Mouse (Mus musculus) T-helper 2 cell (primary cell): ENCODE data around the gene Stk32c.

ENCODE experiments used
- in situ Hi-C: fragments of 300-600 bp; cut with MboI, MseI; formaldehyde crosslinking; loops from one replicate; pipeline ENCODE4 v1.15.1; 2025; ENCODE audit warnings: high pct_unique_total_duplicates

Gene Stk32c

DNA sequence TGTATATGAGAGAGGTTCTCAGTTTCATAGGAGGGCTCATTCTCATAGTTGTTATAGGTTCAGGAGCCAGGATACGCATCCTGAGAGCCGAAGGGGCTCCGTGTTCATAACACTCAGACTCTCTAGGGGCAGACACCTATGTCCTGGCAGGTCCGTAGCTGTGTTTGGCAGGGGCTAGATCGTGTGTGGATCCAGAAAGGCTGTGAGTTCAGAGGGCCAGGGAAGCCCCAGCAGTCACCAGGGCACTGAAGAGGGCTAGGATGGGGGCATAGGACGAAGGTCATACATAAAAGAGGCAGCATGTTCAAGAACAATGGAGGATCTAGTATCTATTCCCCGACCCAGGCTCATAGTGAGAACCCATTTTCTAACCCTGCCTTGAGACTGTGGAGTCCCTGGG lies 117.8 kb downstream of the Stk32c start:
- in situ Hi-C loops: no loop called here

DNA sequence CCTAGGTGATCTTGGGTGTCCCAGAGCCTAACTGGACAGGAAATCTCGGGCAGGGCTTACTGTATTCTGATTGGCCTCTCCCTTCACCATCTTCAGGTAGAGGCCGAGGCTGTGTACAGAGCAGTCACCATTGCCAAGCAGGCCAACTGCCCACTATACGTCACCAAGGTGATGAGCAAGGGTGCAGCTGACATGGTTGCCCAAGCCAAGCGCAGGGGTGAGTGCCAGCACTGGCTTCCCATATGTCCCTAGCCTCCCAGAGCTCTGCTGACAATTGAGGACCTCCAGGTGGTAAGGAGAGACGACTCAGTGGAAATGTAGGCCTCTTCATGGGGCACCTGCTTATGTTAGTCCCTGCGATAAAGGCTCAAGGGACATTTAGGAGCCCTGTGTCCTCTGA lies 118.3 kb downstream of the Stk32c start:
- in situ Hi-C loops: no loop called here

DNA sequence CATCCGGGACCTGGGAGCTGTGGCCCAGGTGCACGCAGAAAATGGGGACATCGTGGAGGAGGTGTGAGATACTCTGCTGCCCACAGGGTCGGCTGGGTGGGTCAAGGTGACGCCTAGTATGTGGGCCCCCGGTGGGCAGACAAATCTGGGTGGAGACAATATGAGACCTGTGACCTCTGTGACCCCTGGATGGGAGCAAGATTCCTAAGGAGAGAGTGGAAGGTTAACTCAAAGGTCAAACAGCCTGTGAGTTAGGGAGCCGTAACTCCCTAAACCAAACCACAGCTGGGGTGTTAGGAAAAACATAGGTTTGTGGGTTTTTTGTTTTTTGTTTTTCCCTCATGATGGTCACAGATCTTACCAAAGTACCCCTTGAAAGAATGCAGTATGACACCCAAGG lies 119.3 kb downstream of the Stk32c start:
- in situ Hi-C loops: no loop called here

DNA sequence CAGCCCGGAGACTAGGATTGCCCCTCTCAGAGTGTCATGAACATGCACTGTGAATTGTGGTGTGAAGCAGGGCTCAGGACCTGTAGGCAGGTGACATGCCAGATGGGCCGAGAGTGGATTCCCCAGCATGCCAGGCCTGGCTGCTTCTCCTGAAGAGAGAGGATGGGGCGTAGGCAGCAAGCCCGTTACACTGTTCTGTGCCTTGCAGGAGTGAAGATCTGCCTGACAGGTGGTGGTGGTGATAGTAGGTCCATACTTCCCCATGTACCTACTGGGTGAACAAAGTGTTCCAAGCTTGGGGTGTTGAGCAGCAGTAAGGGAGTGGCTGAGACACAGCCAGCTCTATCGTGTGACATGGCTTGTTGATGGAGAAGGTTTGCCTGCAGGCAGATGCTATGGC lies 120.0 kb downstream of the Stk32c start:
- in situ Hi-C loops: no loop called here

DNA sequence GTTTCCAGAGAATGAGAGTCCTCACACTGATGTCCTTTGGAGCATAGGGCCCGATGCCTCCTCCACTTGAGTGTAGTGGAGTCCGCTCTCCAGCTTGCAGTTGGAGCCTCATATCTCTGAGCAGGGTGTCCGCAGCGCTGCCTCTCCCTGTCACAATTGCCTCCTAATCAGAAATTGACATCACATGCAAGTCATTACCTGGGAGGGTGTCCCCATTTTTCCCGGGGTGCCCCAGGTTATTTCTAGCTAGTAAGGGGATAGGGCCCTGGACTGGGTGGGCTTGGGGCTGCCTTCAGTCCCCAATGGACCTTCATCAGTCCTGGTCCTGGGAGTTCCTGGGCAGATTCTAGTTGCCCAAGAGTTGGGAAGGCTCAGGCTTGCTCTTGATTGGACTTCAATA lies 120.4 kb downstream of the Stk32c start:
- in situ Hi-C loops: no loop called here

DNA sequence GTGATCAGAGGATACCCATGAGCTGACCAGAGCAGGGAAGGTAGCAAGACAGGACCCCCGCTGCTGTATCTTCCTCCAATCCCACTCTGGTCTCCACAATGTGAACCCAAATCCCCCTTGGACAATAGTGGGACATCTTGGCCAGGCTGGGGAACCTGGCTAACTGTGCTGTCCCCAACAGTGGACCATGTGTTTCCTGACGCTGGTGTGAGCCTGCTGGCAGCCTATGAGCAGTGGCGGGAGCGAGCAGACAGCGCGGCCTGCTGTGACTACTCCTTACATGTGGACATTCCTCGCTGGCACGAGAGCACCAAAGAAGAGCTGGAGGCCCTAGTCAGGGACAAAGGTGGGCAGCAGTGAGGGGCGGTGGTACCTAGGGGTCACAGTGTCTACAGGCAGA lies 121.4 kb downstream of the Stk32c start:
- in situ Hi-C loops: no loop called here

DNA sequence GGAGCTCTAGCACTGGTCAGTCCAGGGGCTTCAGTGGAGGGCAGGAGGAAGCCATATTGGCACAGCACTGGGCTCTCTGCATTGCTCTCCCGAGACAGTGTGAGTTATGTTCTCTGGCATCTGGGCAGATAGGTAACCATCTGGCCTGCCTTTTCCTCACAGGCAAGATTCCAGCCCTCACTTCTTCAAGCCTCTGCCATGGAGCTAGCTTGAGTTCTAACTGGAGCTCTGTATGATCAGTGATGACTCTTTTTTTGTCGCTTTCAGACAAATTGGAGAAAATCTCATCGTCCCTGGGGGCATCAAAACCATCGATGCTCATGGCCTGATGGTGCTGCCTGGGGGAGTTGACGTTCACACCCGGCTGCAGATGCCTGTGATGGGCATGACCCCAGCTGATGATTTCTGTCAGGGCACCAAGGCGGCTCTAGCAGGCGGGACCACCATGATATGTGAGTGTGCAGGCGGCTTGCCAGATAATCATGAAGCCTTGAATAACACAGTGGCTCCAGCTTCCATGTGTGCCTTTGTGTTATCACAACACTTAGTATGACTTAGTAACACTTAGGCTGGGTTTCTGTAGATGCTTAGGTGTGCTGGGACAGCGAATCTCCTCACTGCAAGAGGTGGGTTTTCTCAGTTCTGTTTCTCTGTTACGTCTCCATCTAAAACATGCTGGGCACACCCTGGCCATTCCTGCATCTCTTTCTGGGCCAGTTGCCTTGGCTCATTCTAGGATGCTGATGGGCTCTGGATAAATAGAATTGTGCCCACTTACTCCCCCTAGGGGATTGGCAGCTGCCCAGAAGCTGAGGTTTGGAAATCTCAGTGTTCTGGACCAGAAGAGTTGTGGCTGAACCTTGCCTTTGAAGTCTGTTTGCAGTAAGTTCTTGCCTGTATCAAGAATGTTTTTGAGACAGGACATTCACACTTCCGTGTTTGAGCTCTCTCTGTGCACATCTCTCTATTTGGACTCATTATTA lies 122.9 kb downstream of the Stk32c start:
- in situ Hi-C loops: no loop called here

DNA sequence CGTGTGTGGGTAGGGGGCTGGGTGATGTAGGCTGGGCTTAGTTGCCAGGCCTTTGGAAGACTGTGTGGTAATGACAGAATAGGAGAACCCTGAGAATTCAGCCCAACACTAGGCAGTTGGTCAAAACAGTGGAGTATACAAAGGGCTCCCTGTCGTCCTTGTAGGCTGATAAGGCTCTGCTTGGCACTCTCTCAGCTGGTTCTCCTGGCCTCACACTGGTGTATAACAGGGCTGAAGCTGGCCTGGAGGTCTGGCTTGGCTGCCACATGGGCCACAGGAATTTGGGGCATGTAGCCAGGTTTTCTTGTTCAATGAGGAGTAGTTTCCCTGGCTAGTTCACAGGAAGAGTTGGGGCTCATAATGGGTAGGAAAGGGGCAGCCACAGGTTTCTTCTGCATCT lies 125.3 kb downstream of the Stk32c start:
- in situ Hi-C loops: no loop called here

DNA sequence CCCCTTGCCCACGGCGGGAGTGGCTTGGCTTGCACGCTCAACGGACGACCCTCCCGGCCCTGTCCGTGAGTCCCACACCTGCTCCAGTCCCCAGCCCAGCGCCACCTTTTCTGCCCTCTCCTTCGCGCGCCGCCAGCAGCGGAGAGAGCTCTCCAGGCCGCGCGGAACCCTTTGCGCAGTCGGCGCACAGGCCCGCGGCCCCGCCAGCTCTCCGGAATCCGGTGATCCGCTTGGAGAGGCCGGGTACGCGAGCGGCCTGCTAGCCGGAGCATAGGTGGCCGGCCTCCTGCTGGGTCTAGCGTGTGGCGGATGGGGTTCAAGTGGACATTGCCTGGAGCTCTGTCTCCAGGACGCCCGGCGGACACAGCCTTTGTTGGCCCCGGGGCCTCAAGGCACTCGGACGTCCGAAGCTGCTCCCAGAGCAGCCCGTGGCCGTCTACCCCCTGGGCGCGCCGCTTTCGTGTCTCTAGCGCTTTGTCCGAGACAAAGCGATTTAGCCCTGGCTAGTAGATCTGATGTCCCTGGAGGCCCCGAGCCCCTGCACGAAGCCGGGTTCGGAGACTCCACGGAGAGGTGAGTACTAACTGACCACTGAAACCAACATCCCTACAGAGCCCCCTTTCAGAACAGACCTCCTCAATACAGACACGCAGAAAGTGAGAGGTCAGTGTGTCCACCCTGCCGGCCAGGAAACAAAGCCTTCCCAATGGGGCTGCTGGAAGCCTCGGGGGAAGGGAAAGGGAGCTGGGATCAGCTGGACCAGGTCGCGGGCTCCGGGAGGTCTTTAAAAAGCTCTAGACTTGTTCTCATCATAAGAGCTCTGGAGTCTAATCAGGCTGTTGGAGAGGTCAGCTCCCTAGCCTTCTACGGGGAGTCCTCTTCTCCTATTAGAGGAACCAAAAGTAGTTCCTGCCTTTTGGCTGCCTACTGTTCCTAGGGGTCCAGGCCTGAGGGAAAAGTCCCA lies 126.6 kb downstream of the Stk32c start:
- in situ Hi-C loops: no loop called here

DNA sequence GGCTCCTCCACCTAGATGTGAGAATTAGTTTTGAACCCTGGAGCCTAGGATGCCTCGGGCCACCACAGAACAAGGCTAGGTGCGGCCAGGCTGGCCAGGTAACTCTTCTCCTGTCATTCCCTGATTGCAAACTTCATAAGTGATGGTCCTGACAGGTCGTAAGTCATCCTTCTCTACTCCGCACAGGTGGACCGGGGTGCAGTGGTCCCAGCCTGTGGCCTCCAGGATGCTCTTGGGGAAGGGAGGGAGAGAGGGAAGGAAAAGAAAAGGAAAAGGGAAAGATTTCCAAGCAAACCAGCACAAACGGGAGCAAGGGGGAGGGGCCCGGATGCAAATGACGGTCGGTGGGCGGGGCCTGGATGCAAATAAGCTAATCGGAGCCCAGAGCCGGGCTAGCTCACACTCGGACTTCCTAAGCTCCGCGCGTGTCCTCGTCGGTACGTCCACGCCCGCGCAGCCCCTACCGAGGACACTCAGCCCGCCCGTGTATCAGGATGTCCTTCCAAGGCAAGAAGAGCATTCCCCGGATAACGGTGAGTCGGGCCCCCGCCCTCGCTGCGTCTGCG lies 127.4 kb downstream of the Stk32c start, which contains the start of gene Dpysl4:
Dpysl4 (plus strand) TSS at position 373 of the 566 bp plus-strand sequence.
- in situ Hi-C loops: no loop called here

DNA sequence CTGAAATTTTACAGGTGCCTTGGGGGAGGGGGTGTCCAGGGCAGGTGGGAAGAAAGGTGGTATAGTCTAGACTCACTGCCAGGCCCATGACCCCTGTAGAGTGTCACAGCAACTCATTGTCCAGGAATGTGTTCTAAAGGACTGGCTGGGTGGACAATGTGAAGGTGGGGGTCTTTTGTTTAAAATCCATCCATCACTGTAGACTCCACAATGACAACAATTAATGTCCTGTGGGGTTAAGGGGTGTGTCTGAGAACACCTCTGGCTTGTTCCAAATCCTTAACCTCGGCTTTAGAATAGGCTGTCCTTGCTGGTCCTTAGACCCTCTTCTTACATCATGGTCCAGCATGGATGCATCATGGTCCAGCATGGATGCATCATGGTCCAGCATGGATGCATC lies 128.8 kb downstream of the Stk32c start:
- in situ Hi-C loops: no loop called here

DNA sequence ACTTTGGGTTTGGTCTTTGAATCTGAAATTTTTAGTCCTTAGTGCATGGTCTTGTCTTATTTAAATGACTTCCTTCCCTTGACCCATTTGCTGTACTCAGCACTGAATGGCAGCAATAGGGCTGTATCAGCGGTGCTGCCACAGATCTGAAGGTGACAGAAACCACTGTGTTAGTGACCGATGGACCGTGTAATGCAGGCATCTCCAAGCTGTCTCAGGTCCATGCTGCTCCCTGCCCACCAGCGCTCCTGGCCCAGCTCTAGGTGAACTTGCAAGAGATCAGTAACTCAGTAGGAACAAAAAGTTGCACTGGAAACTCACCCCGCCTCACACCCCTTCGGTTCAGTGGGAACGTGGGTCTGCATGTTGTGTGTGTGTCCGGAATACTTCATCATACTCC lies 130.8 kb downstream of the Stk32c start:
- in situ Hi-C loops: no loop called here

DNA sequence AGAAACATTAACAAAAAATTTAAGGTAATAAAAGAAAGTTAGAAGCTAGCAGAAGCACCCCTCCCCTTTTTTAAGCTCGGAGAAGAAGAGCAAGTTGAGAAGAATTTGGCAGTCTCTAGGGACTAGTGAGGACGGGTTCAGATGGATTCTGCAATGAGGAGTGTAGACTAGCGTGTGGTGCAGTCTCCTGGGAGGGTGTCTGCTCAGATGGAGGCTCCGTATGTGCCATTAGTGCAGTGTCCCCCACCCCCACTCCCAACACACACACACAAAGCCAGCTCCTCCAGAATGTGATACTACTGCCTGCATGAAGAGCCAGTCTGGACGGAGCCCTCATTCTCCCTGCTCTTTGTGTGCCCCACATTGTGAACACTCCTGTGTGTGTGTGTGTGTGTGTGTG lies 131.9 kb downstream of the Stk32c start:
- in situ Hi-C loops: no loop called here

DNA sequence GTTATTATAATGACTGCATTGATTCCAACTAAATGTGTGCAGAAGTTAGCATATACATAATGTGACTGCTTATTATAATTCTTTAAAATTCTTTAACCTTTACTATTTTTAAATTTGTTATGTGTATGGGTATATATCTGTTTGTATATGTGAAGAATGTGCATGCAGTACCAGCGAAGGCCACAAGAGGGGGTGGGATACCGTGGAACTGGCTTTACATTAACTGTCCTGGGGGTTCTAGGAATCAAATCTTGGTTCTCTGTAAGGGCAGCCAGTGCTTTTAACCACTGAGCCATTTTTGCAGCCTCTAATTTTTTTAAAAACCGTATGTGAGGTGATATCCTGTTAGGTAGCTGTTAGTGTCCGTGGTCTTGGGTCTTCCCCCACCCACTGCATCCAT lies 132.4 kb downstream of the Stk32c start:
- in situ Hi-C loops: no loop called here

DNA sequence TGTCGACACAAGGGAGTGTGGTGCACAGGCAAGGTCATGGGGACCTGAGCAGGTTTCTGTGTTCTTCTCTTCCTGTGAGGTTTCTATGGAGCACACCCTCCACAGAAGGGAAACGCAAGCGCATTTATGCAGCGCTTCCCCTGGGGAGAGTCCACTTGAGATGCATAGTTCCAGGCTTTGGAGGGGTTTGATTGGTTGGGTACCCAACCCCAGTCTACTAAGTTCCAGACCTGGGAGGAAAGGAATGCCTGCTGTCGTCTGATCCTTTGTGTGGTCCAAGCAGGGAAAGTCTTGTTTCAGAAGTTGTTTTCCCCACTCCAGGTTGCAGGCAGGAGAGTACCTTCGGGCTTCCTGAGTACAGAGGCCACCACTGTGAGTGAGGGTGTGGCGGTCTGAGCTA lies 134.0 kb downstream of the Stk32c start:
- in situ Hi-C loops: loop anchor here (10.0 kb wide), 1 partner anchor 1724 kb away; no protein-coding TSS in a partner anchor

DNA sequence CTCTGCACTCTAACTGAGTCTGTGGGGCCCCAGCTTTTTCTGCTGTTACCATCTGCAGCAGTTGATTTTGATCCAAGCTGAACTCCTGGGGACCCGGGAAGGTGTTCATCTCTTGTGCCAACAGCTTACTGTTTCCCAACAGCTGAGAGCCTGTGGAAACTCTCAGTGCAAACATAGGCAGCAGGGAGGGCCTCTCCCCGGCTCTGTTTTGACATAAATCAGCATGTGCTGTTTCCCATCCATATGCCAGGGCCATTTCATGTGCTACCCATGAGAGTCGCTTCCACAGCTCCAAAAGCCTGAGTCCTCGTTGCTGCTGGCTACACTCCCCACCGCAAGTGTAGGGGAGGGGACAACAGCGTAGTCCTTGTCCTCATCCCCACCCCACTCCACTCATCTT lies 134.9 kb downstream of the Stk32c start:
- in situ Hi-C loops: loop anchor here (10.0 kb wide), 1 partner anchor 1723 kb away; no protein-coding TSS in a partner anchor

DNA sequence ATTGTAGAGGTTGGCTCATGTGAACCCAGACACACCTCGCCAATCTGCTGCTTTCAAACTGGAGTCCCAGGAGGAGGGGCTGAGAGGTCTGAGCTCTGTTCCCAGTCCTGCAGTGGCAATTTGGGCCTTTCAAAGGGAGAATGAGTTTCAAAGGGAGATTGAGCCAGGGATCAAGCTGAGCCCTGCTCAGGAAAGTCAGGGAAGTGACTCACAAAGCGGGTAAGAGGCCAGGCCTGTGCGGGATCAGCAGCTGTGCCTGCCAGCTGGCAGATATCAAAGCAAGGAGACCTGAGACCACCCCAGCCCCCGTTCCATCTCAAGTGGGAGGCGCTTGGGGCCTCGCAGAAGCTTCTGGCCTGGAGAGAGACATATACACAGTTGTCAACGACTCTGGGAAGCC lies 135.8 kb downstream of the Stk32c start:
- in situ Hi-C loops: loop anchor here (10.0 kb wide), 1 partner anchor 1722 kb away; no protein-coding TSS in a partner anchor

DNA sequence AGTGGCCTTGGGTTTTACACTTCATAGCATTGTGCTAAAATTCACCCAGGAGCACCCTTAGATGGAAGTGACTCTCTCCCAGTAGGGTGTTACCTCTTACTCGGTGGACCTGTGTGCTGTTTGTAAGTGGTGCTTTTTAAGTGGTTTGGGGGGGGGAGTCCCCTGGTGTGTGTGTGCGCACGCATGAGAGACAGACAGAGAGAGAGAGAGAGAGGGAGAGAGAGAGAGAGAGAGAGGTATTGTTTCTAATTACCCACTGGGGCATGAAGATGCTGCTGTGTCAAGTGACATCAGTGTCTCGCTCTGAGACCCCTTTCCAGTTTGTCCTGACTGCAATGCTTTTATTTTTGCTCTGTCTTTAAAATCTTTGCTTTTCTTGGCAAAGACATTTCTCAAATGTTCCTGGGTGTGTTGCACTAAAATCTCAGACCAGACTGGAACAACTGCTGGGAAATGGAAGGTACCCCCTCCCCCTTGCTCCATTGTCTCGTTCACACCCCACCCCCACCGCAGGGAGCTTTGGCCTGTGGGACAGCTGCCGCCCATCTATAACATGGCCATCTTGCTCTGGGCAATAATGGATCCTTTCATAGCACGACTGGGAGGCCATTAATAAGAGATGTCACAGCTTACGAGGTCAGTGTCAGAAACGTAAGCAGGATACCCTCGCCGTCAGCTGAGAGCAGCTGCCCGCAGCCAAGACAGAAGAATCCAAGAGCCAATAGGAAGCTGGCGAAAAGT lies 137.9 kb downstream of the Stk32c start:
- in situ Hi-C loops: loop anchor here (10.0 kb wide), 1 partner anchor 1720 kb away; no protein-coding TSS in a partner anchor

DNA sequence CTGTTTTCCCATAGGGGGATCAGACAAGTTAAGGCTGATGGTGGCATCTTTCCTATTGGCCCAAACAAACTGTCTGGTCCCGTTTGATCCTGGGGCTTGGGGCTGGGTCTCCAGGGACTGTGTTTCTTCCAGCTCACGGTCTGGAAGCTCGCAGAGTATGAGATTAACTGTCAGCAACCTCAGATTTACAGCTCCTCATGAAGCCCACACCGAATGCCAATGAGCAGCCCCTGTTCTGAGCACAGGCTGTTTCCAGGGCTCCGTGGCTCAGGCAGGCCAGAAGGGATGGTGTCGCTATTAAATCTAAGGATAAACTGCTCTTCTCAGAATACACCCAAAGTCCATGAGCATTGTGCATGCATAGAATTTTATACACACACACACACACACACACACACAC lies 138.9 kb downstream of the Stk32c start:
- in situ Hi-C loops: loop anchor here (10.0 kb wide), 1 partner anchor 1719 kb away; no protein-coding TSS in a partner anchor

DNA sequence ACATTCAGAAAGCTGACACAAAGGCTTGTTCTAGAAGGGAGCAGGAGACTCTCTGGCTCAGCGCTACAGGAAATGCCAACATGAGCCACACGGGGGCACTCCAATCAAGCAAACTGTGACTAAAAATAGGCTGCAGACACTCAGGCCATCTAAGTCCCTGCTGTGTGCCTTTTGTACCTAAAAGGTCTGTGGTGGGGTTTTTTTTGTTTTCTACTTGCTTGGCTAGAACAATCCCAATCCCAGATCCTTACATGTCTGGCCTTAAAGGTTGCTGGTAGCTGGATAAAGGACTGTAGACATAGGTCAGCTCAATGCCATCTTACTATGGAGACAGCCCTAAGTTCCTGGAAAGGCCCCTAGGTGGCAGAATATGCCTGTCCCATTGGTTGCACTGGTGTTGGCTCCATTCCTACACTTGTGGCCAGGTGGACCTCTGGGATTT lies 144.9 kb downstream of the Stk32c start:
- in situ Hi-C loops: loop anchor here (5.0 kb wide), 1 partner anchor 46 kb away; no protein-coding TSS in a partner anchor

DNA sequence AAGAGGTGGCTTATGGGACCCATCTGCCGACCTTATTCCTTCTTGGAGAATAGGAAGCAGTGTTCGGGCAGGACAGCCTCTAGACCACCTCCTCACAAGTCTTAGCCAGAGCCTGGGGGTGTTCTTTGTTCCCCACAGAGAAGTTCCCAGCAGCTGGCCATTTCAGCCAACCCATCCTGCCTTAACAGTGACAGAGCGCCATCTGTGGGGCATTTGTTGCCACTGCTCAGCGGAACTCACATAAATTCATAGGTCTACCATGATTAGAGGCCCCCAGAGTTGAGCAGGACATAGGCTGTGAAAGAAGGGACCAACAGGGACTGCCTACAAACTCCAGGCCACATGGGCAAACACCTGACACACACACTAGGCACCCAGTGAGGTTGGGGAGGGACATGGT lies 149.7 kb downstream of the Stk32c start:
- in situ Hi-C loops: no loop called here
